Mouse (Mus musculus): ENCODE results near the gene Pbld1.

Gene Pbld1

GRCm38 (mm10) chr10:63039867-63040628 is 19.9 kb upstream of the Pbld1 start:
- WGBS = 59% methylated on average over 5 of the region's 5 CpGs

- WGBS = 63% methylated on average over 3 of the region's 3 CpGs
Measured at GRCm38 (mm10) chr10:63043154-63043553, 16.8 kb upstream of the Pbld1 start.

DNA sequence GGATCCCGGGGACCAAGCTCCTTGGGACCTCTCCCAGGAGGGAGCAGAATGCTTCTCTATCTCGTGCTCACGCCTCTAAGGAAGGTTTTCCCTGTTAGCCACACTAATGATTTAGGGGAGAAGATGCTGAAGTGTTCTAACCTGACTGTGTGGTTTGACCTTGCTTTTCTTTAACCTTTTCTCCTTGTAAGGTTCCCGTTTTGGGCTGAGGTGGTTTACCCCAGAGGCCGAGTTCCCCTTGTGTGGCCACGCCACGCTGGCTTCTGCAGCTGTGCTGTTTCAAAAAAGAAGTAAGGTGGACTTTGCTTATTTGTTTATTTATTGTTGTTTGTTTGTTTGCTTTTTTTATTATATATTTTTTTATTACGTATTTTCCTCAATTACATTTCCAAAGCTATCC is 12.2 kb upstream of the Pbld1 start:
- WGBS = 92% methylated on average over 8 of the region's 8 CpGs

- 95% methylated on average over 2 of the region's 2 CpGs for WGBS
Measured at GRCm38 (mm10) chr10:63049106-63049505, 10.9 kb upstream of the Pbld1 start.

- WGBS = 71% methylated on average over 7 of the region's 7 CpGs
Measured at GRCm38 (mm10) chr10:63051267-63051666, 8.7 kb upstream of the Pbld1 start.

DNA sequence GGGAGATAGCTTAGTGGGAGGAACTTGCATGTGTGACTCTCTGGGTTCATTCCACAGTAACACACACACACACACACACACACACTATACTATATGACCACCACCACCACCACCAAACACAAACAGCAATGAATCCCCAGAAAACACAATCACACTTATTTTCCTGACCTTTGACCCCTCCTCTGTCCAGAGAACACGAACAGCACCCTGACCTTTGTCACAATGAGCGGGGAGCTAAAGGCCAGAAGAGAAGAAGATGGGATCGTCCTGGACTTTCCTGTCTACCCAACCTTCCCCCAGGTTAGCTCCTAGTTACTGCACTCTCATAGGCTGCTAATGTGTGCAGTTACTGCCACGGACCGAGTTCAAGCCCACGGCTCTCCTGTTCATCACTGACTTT is 8.0 kb upstream of the Pbld1 start:
- WGBS = 90% methylated on average over 6 of the region's 6 CpGs

DNA sequence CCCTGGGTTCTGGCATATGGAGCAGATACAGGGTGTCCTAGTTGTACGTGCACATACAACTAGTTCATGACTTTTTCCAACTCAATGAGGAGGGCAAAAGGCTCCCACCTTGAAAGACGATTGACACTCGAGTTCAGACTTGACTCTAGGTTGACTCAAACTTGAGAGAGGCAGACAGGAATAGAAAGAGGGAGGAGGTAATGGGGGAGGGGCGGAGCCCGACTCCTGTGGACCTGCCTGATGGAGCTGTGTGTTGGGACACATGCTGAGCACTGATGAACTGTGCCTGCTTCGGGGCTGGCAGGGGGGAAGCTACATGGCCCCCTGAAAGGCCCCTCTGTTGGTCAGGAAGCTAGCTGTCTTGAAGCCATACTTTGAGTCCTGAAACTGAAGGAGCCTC is 7.0 kb upstream of the Pbld1 start:
- 65% methylated on average over 6 of the region's 6 CpGs for WGBS

DNA sequence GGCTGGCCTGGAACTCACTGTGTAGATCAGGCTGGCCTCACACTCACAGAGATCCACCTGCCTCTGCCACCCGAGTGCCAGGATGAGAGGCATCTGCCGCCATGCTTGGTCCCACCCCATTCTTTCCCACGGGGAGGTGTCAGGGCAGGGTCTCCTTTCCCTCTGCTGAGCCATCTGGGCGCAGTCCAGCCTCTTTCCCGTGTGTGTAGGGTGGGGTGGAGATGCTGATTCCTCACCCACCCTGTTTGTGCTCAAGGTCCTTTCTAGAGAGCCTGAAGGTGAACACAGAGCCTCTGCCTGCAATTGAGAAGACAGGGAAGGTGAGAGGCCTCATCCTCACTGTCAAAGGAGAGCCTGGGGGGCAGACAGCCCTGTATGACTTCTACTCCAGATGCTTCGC is 5.9 kb upstream of the Pbld1 start:
- 87% methylated on average over 6 of the region's 6 CpGs for WGBS

DNA sequence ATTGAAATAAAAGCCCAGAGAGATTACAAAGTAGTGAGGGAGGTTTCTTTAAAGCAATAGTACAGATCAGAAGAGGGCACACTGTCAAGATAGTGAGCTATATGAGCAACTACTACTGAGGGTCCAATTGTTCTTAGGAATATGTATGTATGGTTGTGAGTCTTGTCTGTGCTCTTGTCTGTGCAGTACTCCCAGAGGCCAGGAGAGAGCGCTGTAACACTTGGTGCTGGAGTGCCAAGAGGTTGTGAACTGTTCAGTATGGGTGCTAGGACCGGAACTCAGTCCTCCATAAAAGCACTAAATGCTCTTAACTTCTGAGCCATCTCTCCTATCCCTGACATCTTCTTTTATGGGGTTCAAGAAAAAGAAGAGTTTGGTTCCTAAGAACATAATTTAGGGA is 5.4 kb upstream of the Pbld1 start:
- WGBS = 78% methylated on average over 2 of the region's 2 CpGs

GRCm38 (mm10) chr10:63056966-63057750 is 2.8 kb upstream of the Pbld1 start:
- WGBS = 60% methylated on average over 24 of the region's 24 CpGs

GRCm38 (mm10) chr10:63060406-63060805 is 444 bp downstream of the Pbld1 start:
- 62% methylated on average over 11 of the region's 11 CpGs for WGBS

DNA sequence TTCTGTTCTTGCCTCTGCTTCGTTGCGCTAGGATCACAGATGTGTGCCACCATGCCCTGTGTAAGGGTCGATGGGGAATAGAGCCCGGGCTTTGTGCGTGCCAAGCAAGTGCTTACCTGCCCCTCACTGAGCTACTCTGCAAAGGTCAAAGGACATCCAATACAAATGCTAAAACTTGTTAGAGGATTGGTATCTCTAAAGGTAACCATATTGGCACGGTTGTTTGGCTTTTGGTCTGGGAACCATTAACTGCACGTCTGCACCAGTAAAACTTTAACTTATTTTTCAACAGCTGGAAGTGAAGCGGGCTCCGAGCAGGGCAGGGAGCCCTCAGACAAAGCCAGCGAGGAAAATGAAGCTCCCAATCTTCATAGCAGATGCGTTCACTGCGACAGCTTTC is 1.3 kb downstream of the Pbld1 start:
- WGBS = 93% methylated on average over 12 of the region's 12 CpGs

DNA sequence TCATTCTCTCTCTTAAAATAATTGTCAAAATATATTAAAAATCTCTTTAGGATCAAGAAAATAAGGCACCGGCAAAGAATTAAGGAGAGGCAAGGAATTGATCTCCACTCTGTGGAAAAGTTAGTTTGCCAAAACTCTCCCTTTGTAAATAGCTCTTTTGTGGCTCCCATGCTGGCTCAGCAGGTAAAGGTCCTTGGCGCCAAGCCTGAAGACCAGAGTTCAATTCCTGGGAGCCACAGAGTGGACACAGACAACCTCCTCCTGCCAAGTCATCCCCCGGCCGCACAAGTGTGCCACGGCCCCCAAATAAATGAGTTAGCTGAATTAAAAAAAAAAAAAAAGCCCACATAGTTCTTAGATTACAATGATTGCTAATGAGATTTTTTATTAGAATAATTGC is 2.7 kb downstream of the Pbld1 start:
- WGBS = 94% methylated on average over 5 of the region's 5 CpGs

DNA sequence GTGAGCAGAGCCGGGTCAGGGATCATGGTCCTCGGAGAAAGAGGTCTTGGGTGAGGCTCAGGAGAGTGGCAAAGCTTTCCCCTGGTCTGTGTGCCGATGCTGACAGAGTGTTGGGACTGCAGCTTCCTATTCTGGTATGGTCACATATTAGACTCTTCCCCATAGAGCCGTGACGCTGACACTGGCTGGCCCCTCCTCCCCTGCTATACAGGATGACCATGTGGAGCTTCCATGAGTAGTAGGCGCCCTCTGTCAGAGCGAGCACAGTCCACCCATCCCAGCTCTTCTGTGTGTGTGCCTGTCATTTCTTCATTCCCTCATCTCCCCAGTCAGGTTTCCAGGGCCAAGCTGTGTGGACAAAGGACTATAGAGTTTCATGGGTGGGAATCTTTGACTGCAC is 3.4 kb downstream of the Pbld1 start:
- WGBS = 88% methylated on average over 7 of the region's 7 CpGs

DNA sequence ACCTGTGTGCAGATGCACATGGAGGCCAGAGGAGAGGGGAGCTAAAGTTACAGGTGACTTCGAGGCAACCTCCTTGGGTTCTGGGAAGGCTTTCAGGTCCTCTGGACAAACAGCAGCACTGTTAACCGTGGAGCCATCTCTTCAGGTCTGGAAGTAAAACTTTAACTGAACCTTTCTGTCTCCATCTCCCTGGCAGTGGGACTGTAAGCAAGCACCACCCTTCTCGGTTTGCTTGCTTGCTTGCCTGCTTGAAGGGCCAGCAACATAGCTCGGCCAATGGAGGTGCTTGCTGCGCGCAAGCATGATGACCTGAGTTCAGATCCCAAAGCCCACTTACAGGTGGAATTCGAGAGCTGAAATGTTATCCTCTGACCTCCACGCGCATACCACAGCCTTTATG is 4.6 kb downstream of the Pbld1 start:
- 91% methylated on average over 9 of the region's 9 CpGs for whole genome bisulfite sequencing

- 52% methylated on average over 8 of the region's 8 CpGs for WGBS
Measured at GRCm38 (mm10) chr10:63065561-63065960, 5.6 kb downstream of the Pbld1 start.

DNA sequence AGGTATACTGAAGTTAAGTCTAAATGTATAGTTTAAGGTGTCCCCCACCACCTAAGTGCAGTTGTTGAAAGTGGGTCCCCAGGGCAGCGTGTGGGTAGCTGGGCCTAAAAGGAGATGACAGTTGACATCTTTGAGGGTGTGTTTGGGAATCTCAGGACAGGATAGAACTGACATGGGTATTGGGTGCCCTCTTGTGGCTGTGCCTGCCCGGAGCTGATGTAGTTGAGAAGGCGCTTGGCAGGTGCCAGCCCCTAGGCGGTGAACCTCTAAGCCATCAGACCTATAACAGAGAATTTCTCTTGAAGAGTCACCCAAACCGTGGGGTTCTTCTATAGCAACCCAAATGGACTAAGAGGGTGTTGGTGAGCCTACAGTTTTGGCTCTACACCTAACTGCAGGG is 6.0 kb downstream of the Pbld1 start:
- 10% methylated on average over 5 of the region's 5 CpGs for WGBS

DNA sequence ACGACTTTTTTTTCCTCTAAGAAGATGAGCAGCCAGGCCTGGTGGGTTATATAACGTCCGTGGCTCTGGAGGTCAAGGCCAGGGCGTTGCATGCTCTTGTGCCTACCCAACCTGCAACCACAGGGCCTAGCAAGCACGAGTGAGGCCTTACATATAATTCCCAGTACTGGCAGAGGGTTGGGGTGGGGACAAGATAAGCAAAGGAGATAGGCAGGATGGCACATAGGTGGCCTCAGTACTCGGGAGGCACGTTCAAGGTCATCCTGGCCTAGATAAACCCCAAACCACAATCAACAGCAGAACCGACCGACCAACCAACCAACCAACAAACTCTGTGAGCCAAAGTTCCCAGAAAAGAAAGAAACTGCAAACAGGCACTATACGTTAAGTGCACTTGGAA is 26.3 kb downstream of the Pbld1 start:
- WGBS = 93% methylated on average over 10 of the region's 10 CpGs

DNA sequence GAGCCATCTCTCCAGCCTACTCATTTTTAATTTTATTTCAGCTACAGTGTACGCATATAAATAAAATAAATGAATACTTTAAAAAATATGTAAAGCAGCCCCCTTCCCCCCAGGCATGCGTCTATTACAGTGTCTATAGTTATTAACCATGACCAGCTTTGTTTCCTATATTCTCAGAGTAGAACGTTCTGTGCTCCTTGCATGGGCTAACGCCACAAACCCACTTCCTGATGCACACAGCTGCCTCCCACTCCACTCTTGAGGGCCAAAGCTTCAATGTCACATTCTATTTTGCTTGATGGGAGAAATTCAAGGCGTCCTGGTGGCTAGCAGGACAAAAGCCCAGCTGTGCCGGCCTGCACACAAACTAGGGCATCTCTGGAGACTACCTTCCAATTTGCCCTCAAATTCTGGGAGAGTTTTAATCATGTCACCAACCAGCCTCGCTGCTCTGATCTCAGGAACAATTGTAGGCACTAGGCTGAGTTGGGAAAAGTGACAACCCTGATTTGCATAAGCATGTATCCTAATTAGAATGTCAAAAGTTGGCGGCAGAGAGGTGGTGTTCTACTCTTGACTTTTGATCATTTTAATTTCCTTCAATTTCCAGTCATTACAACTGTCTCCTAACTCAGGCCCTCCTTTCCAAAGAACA is 29.3 kb downstream of the Pbld1 start:
- WGBS = 57% methylated on average over 8 of the region's 8 CpGs

GRCm38 (mm10) chr10:63089758-63090571 is 30.0 kb downstream of the Pbld1 start:
- 4% methylated on average over 26 of the region's 26 CpGs for WGBS

DNA sequence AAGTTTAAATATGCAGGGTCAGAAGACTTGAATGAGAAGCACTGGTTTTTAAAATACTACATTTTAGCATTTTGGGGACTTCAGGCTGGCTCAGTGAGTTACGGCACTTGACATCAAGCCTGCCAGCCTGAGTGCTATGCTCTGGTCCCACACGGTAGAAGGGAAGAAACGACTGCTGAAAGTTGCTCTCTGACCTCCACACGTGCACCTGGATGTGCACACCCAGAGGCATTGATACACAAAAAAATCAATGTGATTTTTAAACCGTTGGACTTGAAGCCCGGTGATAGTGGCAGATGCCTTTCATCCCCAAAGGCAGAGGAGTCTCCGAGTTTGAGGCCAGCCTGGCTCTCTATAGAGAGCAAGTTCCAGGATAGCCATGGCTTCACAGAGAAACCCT is 32.0 kb downstream of the Pbld1 start:
- 88% methylated on average over 7 of the region's 7 CpGs for WGBS

All from cerebral cortex, adult 2 months (tissue).